8 mouse cellular contexts compared by ENCODE assay signal in the genomic region with DNA sequence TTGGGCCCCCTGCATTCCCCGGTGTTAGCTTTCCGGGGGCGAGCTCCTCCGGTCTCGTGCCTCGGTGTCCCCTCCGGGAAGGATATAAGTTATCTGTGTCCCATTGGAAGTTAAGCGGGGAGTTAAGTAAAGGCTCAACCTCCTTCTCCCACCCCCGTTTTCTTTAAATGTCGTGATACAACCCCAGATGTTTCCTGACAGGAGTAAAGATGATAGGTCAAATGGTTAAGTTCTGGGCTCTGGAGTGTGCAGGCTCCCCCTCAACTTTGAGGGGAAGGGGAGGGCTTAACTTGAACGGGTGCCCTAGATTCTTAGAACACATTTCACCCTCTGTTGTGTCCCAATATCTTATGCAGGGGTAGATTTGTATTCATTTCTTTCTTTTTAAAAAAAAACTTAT. TPM values are rescaled to one million over a fixed set of nuclear protein-coding genes. Genes with fewer than 3 reads are reported as not detected.
DNase-seq lines count a peak whose midpoint lies in the region; ATAC-seq and TF ChIP-seq lines count a peak whose summit lies in the region.

No protein-coding gene starts in this region.

- peak overlapping the region; percentile 39 for H3K27ac ChIP-seq in thymus, adult 2 months (ENCODE audit: control insufficient read depth, insufficient read depth, low read length)
- H3K27ac ChIP-seq in liver, embryonic 11.5 days (ENCODE audit: low read depth, low read length): peak overlapping the region; percentile 85

- H3K4me1 ChIP-seq in erythroblast, embryonic 14.5 days (ENCODE audit: control insufficient read depth): peaks cover 50% of the 10 kb centered on the region
- peaks cover 9% of the 10 kb centered on the region for H3K4me1 ChIP-seq in thymus, adult 2 months (replicated peaks; ENCODE audit: control insufficient read depth, insufficient read depth, low read length)
- peaks cover 29% of the 10 kb centered on the region for H3K4me1 ChIP-seq in liver, embryonic 11.5 days (replicated peaks; ENCODE audit: control insufficient read depth, insufficient read depth, low read length)

- TF ChIP-seq CTCF in thymus, adult 2 months (IDR thresholded peaks at IDR 0.05; ENCODE audit: borderline replicate concordance, control insufficient read depth, extremely low read depth, insufficient read depth, low read length, poor library complexity): no peak

- H3K36me3 ChIP-seq in erythroblast, embryonic 14.5 days (ENCODE audit: control insufficient read depth): peaks cover 76% of the 10 kb centered on the region
- peaks cover 39% of the 10 kb centered on the region for H3K36me3 ChIP-seq in thymus, adult 2 months (ENCODE audit: control insufficient read depth, insufficient read depth, low read length)
- peaks cover 41% of the 10 kb centered on the region for H3K36me3 ChIP-seq in liver, embryonic 11.5 days (ENCODE audit: control insufficient read depth, insufficient read depth, low read length)

- no peak for ATAC-seq in erythroblast, adult 5-6 weeks (replicated peaks; ENCODE audit: low FRiP score, poor library complexity, severe bottlenecking)
- no peak for ATAC-seq in liver, embryonic 11.5 days (replicated peaks; ENCODE audit: low FRiP score)

- TF ChIP-seq POLR2A in thymus, adult 2 months (IDR thresholded peaks at IDR 0.05; ENCODE audit: control insufficient read depth, extremely low read depth, insufficient read depth, low read length, poor library complexity): no peak

- peak overlapping the region; percentile 97 for H3K9ac ChIP-seq in liver, embryonic 11.5 days (ENCODE audit: low read depth, low read length)

- DNase-seq in thymus, adult 2 months: no peak
- DNase-seq in thymus, postnatal 25 days: no peak
- no peak for DNase-seq in liver, embryonic 11.5 days (ENCODE audit: low spot score)
- no peak for DNase-seq in adrenal gland, adult 18-20 months (ENCODE audit: low spot score in 2 of 2)
- DNase-seq in natural killer cell, adult 2 months (ENCODE audit: low spot score in 2 of 2): no peak
- DNase-seq in layer of hippocampus, adult 11-12 months (ENCODE audit: low spot score): no peak

- no peaks in the 10 kb centered on the region for H3K27me3 ChIP-seq in erythroblast, embryonic 14.5 days (ENCODE audit: control insufficient read depth)
- no peaks in the 10 kb centered on the region for H3K27me3 ChIP-seq in thymus, adult 2 months (ENCODE audit: control insufficient read depth, insufficient read depth, low read length)
- no peaks in the 10 kb centered on the region for H3K27me3 ChIP-seq in liver, embryonic 11.5 days (replicated peaks; ENCODE audit: control insufficient read depth, insufficient read depth, low read length)

- no peaks in the 10 kb centered on the region for H3K9me3 ChIP-seq in erythroblast, embryonic 14.5 days (ENCODE audit: control insufficient read depth, low read length)
- H3K9me3 ChIP-seq in liver, embryonic 11.5 days (ENCODE audit: control insufficient read depth, low read length): no peaks in the 10 kb centered on the region

- H3K4me2 ChIP-seq in liver, embryonic 11.5 days: peak overlapping the region; percentile 91

- WGBS in thymus, adult 2 months: under 1% methylated on average over 11 of the region's 11 CpGs
- WGBS in liver, embryonic 11.5 days: under 1% methylated on average over 11 of the region's 11 CpGs

- peak overlapping the region; percentile 79 for H3K4me3 ChIP-seq in erythroblast, embryonic 14.5 days (replicated peaks)
- H3K4me3 ChIP-seq in thymus, adult 2 months (ENCODE audit: control insufficient read depth, insufficient read depth, low read length): peak overlapping the region; percentile 77
- H3K4me3 ChIP-seq in liver, embryonic 11.5 days (ENCODE audit: low read depth, low read length): peak overlapping the region; percentile 95

RNA-seq across cellular contexts. Expression of a gene that starts 0.8 kb away (rescaled TPM):
- polyA plus RNA-seq in erythroblast, embryonic 14.5 days (2012): 0.76 and 1.7 TPM in 2 replicates
- 5.6 and 10.0 TPM in 2 replicates for total RNA-seq in erythroblast, adult 5-6 weeks (2015; ENCODE audit: low replicate concordance)
- 6.3 and 7.5 TPM in 2 replicates for total RNA-seq in erythroblast, adult 5-6 weeks (2017; ENCODE audit: low replicate concordance)
- polyA plus RNA-seq in thymus, adult 2 months (2012; rRNA removed): 79.1 and 97.7 TPM in 2 replicates
- polyA plus RNA-seq in liver, embryonic 11.5 days (2014; fragmentation: Nextera tagmentation; extraction: Ambion mirVana): 50.5 and 57.8 TPM in 2 replicates
- 10 to 100 TPM; 33.2 to 33.4 TPM for total RNA-seq in adrenal gland, adult 18-20 months (2021)

RNA-seq across cellular contexts. Expression of a gene that starts 0.9 kb away (rescaled TPM):
- 5.1 and 10.9 TPM in 2 replicates for polyA plus RNA-seq in erythroblast, embryonic 14.5 days (2012)
- 15.7 and 23.2 TPM in 2 replicates for total RNA-seq in erythroblast, adult 5-6 weeks (2015; ENCODE audit: low replicate concordance)
- 31.3 and 38.8 TPM in 2 replicates for total RNA-seq in erythroblast, adult 5-6 weeks (2017; ENCODE audit: low replicate concordance)
- polyA plus RNA-seq in thymus, adult 2 months (2012; rRNA removed): 47.7 and 52.1 TPM in 2 replicates
- 190 and 215 TPM in 2 replicates for polyA plus RNA-seq in liver, embryonic 11.5 days (2014; fragmentation: Nextera tagmentation; extraction: Ambion mirVana)
- total RNA-seq in adrenal gland, adult 18-20 months (2021): 1 to 10 TPM; 1.1 to 2.5 TPM

RNA-seq across cellular contexts. Expression of a gene that starts 22.3 kb away (rescaled TPM):
- not detected in 2 replicates for polyA plus RNA-seq in erythroblast, embryonic 14.5 days (2012)
- 1.0 and 2.5 TPM in 2 replicates for total RNA-seq in erythroblast, adult 5-6 weeks (2015; ENCODE audit: low replicate concordance)
- total RNA-seq in erythroblast, adult 5-6 weeks (2017; ENCODE audit: low replicate concordance): 0.56 and 1.3 TPM in 2 replicates
- polyA plus RNA-seq in thymus, adult 2 months (2012; rRNA removed): 2.2 and 2.8 TPM in 2 replicates
- polyA plus RNA-seq in liver, embryonic 11.5 days (2014; fragmentation: Nextera tagmentation; extraction: Ambion mirVana): 1.1 and 1.5 TPM in 2 replicates
- total RNA-seq in adrenal gland, adult 18-20 months (2021): under 1 TPM; 0.13 to 0.16 TPM

RNA-seq across cellular contexts. Expression of a gene that starts 25.9 kb away (rescaled TPM):
- polyA plus RNA-seq in erythroblast, embryonic 14.5 days (2012): 35.0 and 48.5 TPM in 2 replicates
- total RNA-seq in erythroblast, adult 5-6 weeks (2015; ENCODE audit: low replicate concordance): 102 and 114 TPM in 2 replicates
- 96.2 and 117 TPM in 2 replicates for total RNA-seq in erythroblast, adult 5-6 weeks (2017; ENCODE audit: low replicate concordance)
- 6.0 and 6.9 TPM in 2 replicates for polyA plus RNA-seq in thymus, adult 2 months (2012; rRNA removed)
- 56.2 and 63.7 TPM in 2 replicates for polyA plus RNA-seq in liver, embryonic 11.5 days (2014; fragmentation: Nextera tagmentation; extraction: Ambion mirVana)
- total RNA-seq in adrenal gland, adult 18-20 months (2021): 10 to 100 TPM; 17.5 to 25.9 TPM

Comparison
In these comparisons a context has a peak if more than half of its experiments do, and no peak if none do; other contexts are left out.
1. RNA of a gene that starts 0.8 kb away (polyA plus RNA-seq): 79.1 to 97.7 TPM in thymus, adult 2 months and 50.5 to 57.8 TPM in liver, embryonic 11.5 days; 0.76 to 1.7 TPM in erythroblast, embryonic 14.5 days; every median in the first group is over 10 times any median in the second.
2. Peak in every context shown above with its lines, with median percentiles within 50 percentile points of each other: H3K4me3 ChIP-seq.